Mouse (Mus musculus): ENCODE data around the gene Lipt1. TPM values are rescaled to one million over a fixed set of nuclear protein-coding genes. Genes with fewer than 3 reads are reported as not detected.

The Lipt1 gene
- polyA plus RNA-seq, 1 experiment = 4.4 TPM

GRCm38 (mm10) chr1:37922536-37922935 lies 51.0 kb downstream of the Lipt1 start:
- Histone ChIP-seq H3K4me1 (ENCODE audit: control insufficient read depth, insufficient read depth, low read length) (no peaks in the 10 kb centered on the region), H3K4me3 (ENCODE audit: insufficient read depth, low read depth, low read length) (no peak overlapping the region), H3K36me3 (ENCODE audit: control insufficient read depth, insufficient read depth, low read length) (no peaks in the 10 kb centered on the region), H3K27me3 (replicated peaks; ENCODE audit: control insufficient read depth, insufficient read depth, low read length) (no peaks in the 10 kb centered on the region), H3K27ac (ENCODE audit: insufficient read depth, low read depth, low read length) (no peak overlapping the region)
- WGBS = 38% methylated on average over 8 of the region's 8 CpGs
- no peak for DNase-seq
- no peak for TF ChIP-seq POLR2A (IDR thresholded peaks at IDR 0.05; ENCODE audit: low read depth, low read length)
- no peak for TF ChIP-seq CTCF (conservative IDR thresholded peaks at IDR 0.05; ENCODE audit: insufficient read depth, insufficient read length, low read depth, low read length)

Other genes with a start within 250 kb of the Lipt1 start
- gene 2010300C02Rik, start 151.7 kb upstream of the Lipt1 start, polyA plus RNA-seq (2012; rRNA removed) = 0.86 and 1.2 TPM in 2 replicates
- gene Tsga10, start 5.3 kb upstream of the Lipt1 start, polyA plus RNA-seq (2012; rRNA removed) = 0.71 and 0.72 TPM in 2 replicates
- gene Mitd1, start 18.7 kb downstream of the Lipt1 start, polyA plus RNA-seq (2012; rRNA removed) = 3.9 and 6.2 TPM in 2 replicates
- gene Mrpl30, start 18.7 kb downstream of the Lipt1 start, polyA plus RNA-seq (2012; rRNA removed) = 67.7 and 97.4 TPM in 2 replicates
- not detected in 2 replicates for gene Lyg2, start 44.8 kb downstream of the Lipt1 start, polyA plus RNA-seq (2012; rRNA removed)
- not detected in 2 replicates for gene Lyg1, start 86.0 kb downstream of the Lipt1 start, polyA plus RNA-seq (2012; rRNA removed)
- gene Txndc9, start 126.2 kb downstream of the Lipt1 start, polyA plus RNA-seq (2012; rRNA removed) = 8.9 and 13.1 TPM in 2 replicates
- gene Eif5b, start 126.3 kb downstream of the Lipt1 start, polyA plus RNA-seq (2012; rRNA removed) = 7.1 TPM in 2 replicates

Measured in kidney, adult 2 months (tissue).